Comparison of ENCODE assay signal across 7 mouse cellular contexts in the genomic region with DNA sequence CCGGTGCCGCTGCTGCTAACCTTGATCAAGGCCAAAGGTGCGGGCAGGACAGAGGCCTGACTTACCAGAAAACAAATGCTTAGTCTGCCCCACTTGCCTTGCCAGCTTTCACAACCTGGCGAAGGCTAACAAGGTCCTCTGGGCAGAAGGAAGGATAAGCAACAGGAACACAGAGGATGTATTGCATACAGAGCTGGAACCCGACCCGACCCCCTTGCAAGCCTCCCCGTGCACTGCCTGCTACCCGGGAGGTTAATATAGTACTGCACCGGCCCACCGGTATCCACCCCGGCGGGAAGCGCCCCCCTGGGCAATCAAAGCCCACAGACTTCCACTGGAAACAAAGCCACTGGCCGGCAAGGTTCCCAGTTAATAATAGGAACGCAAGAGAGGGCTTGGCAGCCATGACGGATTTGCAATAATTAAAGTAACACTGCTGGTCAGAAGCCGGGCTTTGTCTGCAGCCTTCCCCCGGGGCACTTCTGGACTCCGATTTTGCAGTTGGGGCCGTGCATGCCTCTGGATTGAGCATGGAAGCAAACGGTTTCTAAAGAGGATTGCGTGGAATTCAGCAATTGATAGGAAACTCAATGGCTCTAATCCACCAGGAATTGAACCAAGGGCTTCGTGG. TPM values are rescaled to one million over a fixed set of nuclear protein-coding genes. Genes with fewer than 3 reads are reported as not detected.
DNase-seq lines count a peak whose midpoint lies in the region; ATAC-seq and TF ChIP-seq lines count a peak whose summit lies in the region.

No protein-coding gene starts in this region.

- peak overlapping the region; percentile 46 for H3K4me2 ChIP-seq in kidney, embryonic 15.5 days
- H3K4me2 ChIP-seq in neural tube, embryonic 13.5 days = peak overlapping the region; percentile 50

- peak; percentile 75 for DNase-seq in Muller cell, postnatal 12 days (ENCODE audit: inconsistent ontology term)
- peak; percentile 25 for DNase-seq in heart, adult 8-10 months (ENCODE audit: low spot score)
- no peak for DNase-seq in thymus, postnatal 0 days (ENCODE audit: low spot score)
- DNase-seq in right cerebral cortex, postnatal 36 days (ENCODE audit: low spot score in 2 of 2) = no peak

- H3K4me3 ChIP-seq in ES-Bruce4 (ENCODE audit: low read depth, low read length) = 0 out of 2 replicates have a peak overlapping the region, but pooled peaks have one; percentile 6
- 0 out of 2 replicates have a peak overlapping the region, but pooled peaks have one; percentile 6 for H3K4me3 ChIP-seq in kidney, embryonic 15.5 days (replicated peaks)
- H3K4me3 ChIP-seq in neural tube, embryonic 13.5 days = peak overlapping the region; percentile 15; the same call in 1 of the 2 replicates

- ATAC-seq in kidney, embryonic 15.5 days (replicated peaks; ENCODE audit: low FRiP score) = peak; percentile 70
- ATAC-seq in neural tube, embryonic 13.5 days (ENCODE audit: low read depth) = 0 out of 2 replicates have a peak, but pooled peaks have one; percentile 23

- H3K36me3 ChIP-seq in ES-Bruce4 (ENCODE audit: control insufficient read depth, insufficient read depth, low read length, poor library complexity, severe bottlenecking) = no peaks in the 10 kb centered on the region
- H3K36me3 ChIP-seq in kidney, embryonic 15.5 days = no peaks in the 10 kb centered on the region
- H3K36me3 ChIP-seq in neural tube, embryonic 13.5 days = no peaks in the 10 kb centered on the region

- H3K27me3 ChIP-seq in ES-Bruce4 (ENCODE audit: control insufficient read depth, insufficient read depth, low read length, poor library complexity, severe bottlenecking) = no peaks in the 10 kb centered on the region
- no peaks in the 10 kb centered on the region for H3K27me3 ChIP-seq in kidney, embryonic 15.5 days
- H3K27me3 ChIP-seq in neural tube, embryonic 13.5 days = peaks cover 22% of the 10 kb centered on the region

- peaks cover 5% of the 10 kb centered on the region for H3K9me3 ChIP-seq in ES-Bruce4 (replicated peaks; ENCODE audit: control insufficient read depth, insufficient read depth, low read length, poor library complexity, severe bottlenecking)
- H3K9me3 ChIP-seq in kidney, embryonic 15.5 days (replicated peaks) = no peaks in the 10 kb centered on the region
- peaks cover under 1% of the 10 kb centered on the region; the same call in 1 of the 2 replicates for H3K9me3 ChIP-seq in neural tube, embryonic 13.5 days

- no peak for TF ChIP-seq CTCF in ES-Bruce4 (IDR thresholded peaks at IDR 0.05; ENCODE audit: low read depth, low read length)

- no peak for TF ChIP-seq POLR2A in ES-Bruce4 (IDR thresholded peaks at IDR 0.05; ENCODE audit: insufficient read depth, low read length)

- WGBS in kidney, embryonic 15.5 days = 14% methylated on average over 23 of the region's 23 CpGs
- 7% methylated on average over 23 of the region's 23 CpGs for WGBS in neural tube, embryonic 13.5 days

- no peak overlapping the region for H3K9ac ChIP-seq in ES-Bruce4 (ENCODE audit: low read depth, poor library complexity, severe bottlenecking)
- H3K9ac ChIP-seq in kidney, embryonic 15.5 days = peak overlapping the region; percentile 29; the same call in 1 of the 2 replicates
- 0 out of 2 replicates have a peak overlapping the region, but pooled peaks have one; percentile 9 for H3K9ac ChIP-seq in neural tube, embryonic 13.5 days

- no peak for TF ChIP-seq EP300 in ES-Bruce4 (IDR thresholded peaks at IDR 0.05; ENCODE audit: insufficient read depth, low read depth, low read length)

- H3K4me1 ChIP-seq in ES-Bruce4 (ENCODE audit: control insufficient read depth, insufficient read depth, low read length) = no peaks in the 10 kb centered on the region
- H3K4me1 ChIP-seq in kidney, embryonic 15.5 days = peaks cover 38% of the 10 kb centered on the region
- H3K4me1 ChIP-seq in neural tube, embryonic 13.5 days (replicated peaks) = peaks cover 15% of the 10 kb centered on the region

- no peak overlapping the region for H3K27ac ChIP-seq in ES-Bruce4 (ENCODE audit: insufficient read depth, low read length)
- peak overlapping the region; percentile 45; the same call in 1 of the 2 replicates for H3K27ac ChIP-seq in kidney, embryonic 15.5 days
- H3K27ac ChIP-seq in neural tube, embryonic 13.5 days (replicated peaks) = no peak overlapping the region

RNA-seq across cellular contexts. Expression of a gene that starts 28.9 kb away (rescaled TPM):
- 41.5 and 44.1 TPM in 2 replicates for polyA plus RNA-seq in ES-Bruce4 (2011; ENCODE audit: insufficient read depth, insufficient read length, low read depth, missing spikeins)
- total RNA-seq in heart, adult 8-10 months (2022) = 10 to 100 TPM; 40.4 to 50.0 (median 45.6) TPM
- 26.2 and 26.5 TPM in 2 replicates for polyA plus RNA-seq in kidney, embryonic 15.5 days (2015; fragmentation: Nextera tagmentation; extraction: Ambion mirVana)
- 10.3 and 13.0 TPM in 2 replicates for polyA plus RNA-seq in neural tube, embryonic 13.5 days (2015; fragmentation: Nextera tagmentation; extraction: Ambion mirVana)
- polyA plus RNA-seq in thymus, postnatal 0 days (2015; fragmentation: Nextera tagmentation; extraction: Ambion mirVana) = 3.7 TPM in 2 replicates

Comparison
In these comparisons a context has a peak if more than half of its experiments do, and no peak if none do; other contexts are left out.
1. DNase-seq: peak in Muller cell, postnatal 12 days (single experiment) and heart, adult 8-10 months (single experiment); none in thymus, postnatal 0 days (single experiment) and right cerebral cortex, postnatal 36 days (0 of 2).
2. Peak in every context shown above with its lines, with median percentiles within 50 percentile points of each other: H3K4me3 ChIP-seq.